Mouse (Mus musculus) lung, postnatal 0 days (tissue): ENCODE data around the gene Mpped1.

Experiments used
- CTCF ChIP-seq: IDR thresholded peaks from 2 replicates; pipeline ENCODE4 v1.5.1; 2016; ENCODE audit warnings: antibody characterized with exemption, mild to moderate bottlenecking
- EP300 ChIP-seq: IDR thresholded peaks from 2 replicates; pipeline ENCODE4 v1.6.1; 2016; ENCODE audit warnings: antibody characterized with exemption, mild to moderate bottlenecking, control low read depth

DNA sequence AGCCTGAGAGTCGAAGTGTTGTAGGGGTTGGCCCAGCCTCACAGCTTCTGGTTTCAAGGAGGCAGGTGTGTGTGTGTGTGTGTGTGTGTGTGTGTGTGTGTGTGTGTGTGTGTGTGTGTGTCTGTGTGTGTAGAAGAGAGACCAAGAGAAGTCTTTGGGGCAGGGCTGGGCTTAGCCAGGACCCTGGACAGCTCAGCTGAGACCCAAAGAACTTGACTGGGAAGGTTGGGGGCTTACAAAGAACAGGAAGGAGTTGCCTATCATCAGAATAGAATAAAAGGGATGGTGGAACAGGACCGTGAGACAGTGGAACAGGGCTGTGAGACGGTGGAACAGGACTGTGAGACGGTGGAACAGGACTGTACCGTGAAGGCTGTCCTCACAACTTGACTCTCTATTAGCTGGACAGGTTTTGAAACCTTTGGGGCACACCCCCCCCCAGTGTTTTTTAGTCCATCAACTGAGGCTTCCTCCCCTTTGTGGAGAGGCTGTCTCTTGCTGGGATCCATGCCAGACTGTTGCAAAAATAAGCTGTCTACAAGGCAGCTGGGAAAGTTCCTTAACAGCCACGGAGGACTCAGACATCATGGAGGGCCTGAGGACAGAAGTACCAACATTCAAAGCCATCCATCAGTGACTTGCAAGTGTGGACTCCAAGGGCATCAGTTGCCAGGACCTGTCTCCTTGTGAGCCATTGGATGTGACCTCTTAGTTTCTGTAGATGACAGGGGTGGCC is 2.8 kb upstream of the Mpped1 start:
- TF ChIP-seq EP300 (no peak), CTCF (no peak)
